Mouse (Mus musculus): ENCODE data around the gene Nicn1. TPM values are rescaled to one million over a fixed set of nuclear protein-coding genes. Genes with fewer than 3 reads are reported as not detected.

The Nicn1 gene
- total and polyA plus RNA-seq, 3 experiments, result 7.4 to 12.9 (median 9.7) TPM

GRCm38 (mm10) chr9:108261865-108262264 lies 28.4 kb upstream of the Nicn1 start:
- no peaks in the 10 kb centered on the region for H3K79me2 ChIP-seq (replicated peaks; ENCODE audit: control insufficient read depth, extremely low read depth, insufficient read depth, poor library complexity, severe bottlenecking)
- H3K4me3 ChIP-seq (replicated peaks in 1 of 3; ENCODE audit: low read depth in 2 of 3, low read length in 2 of 3, poor library complexity in 1 of 3), result no peak overlapping the region
- no peak overlapping the region for H3K4me2 ChIP-seq (ENCODE audit: insufficient read depth, low read depth, poor library complexity, severe bottlenecking)
- H3K9ac ChIP-seq (ENCODE audit: insufficient read depth, low read depth), result no peak overlapping the region
- in situ Hi-C loops (cut with MboI; ENCODE audit: low pct_ligation_motif_present, low pct_unique_long_range_greater_than_20kb, low sequenced_read_pairs), result no loop called here
- peaks cover 2 to 27% of the 10 kb centered on the region in 2 experiments for H3K4me1 ChIP-seq (ENCODE audit: control insufficient read depth in 1 of 2, insufficient read depth in 2 of 2)
- dilution Hi-C loops (cut with MboI; ENCODE audit: extremely low pct_ligation_motif_present, extremely low pct_unique_long_range_greater_than_20kb, low sequenced_read_pairs), result no loop called here
- no peaks in the 10 kb centered on the region for H3K9me3 ChIP-seq (replicated peaks; ENCODE audit: low read length)
- no peak for TF ChIP-seq ZNF384 (IDR thresholded peaks at IDR 0.05; ENCODE audit: low read depth, low read length)
- no peak for TF ChIP-seq HCFC1 (IDR thresholded peaks at IDR 0.05; ENCODE audit: low read depth, low read length)
- TF ChIP-seq ZKSCAN1 (IDR thresholded peaks at IDR 0.05; ENCODE audit: borderline replicate concordance, low read depth, low read length), result no peak
- no peak for TF ChIP-seq JUND (conservative IDR thresholded peaks at IDR 0.05; ENCODE audit: low read depth, low read length)
- no peak for TF ChIP-seq TCF12 (IDR thresholded peaks at IDR 0.05; ENCODE audit: low read depth, low read length)
- no peak for TF ChIP-seq SIN3A (IDR thresholded peaks at IDR 0.05; ENCODE audit: low read length)
- TF ChIP-seq ELF1 (IDR thresholded peaks at IDR 0.05; ENCODE audit: low read depth, low read length), result no peak
- no peak for TF ChIP-seq TBP (conservative IDR thresholded peaks at IDR 0.05; ENCODE audit: low read depth, low read length)
- no peak for TF ChIP-seq KAT2A (IDR thresholded peaks at IDR 0.05; ENCODE audit: insufficient replicate concordance, low read length)
- TF ChIP-seq POLR2AphosphoS2 (IDR thresholded peaks at IDR 0.05; ENCODE audit: low read depth, low read length), result no peak
- TF ChIP-seq RAD21 (IDR thresholded peaks at IDR 0.05; ENCODE audit: low read depth, low read length), result no peak
- no peak for TF ChIP-seq NELFE (IDR thresholded peaks at IDR 0.05; ENCODE audit: low read depth, low read length)
- no peak for TF ChIP-seq MEF2A (IDR thresholded peaks at IDR 0.05; ENCODE audit: borderline replicate concordance, low read depth, low read length)
- TF ChIP-seq MXI1 (IDR thresholded peaks at IDR 0.05; ENCODE audit: low read depth, low read length), result no peak
- no peak for TF ChIP-seq MAFK (IDR thresholded peaks at IDR 0.05; ENCODE audit: insufficient replicate concordance, low read length)
- TF ChIP-seq NRF1 (IDR thresholded peaks at IDR 0.05; ENCODE audit: low read depth, low read length), result no peak
- no peak for TF ChIP-seq MAZ (IDR thresholded peaks at IDR 0.05; ENCODE audit: low read depth, low read length)
- no peak for TF ChIP-seq CHD1 (IDR thresholded peaks at IDR 0.05; ENCODE audit: low read depth, low read length)
- no peak overlapping the region for H3K27ac ChIP-seq (ENCODE audit: insufficient read depth, low read depth)
- H3K36me3 ChIP-seq (replicated peaks in 1 of 2; ENCODE audit: control insufficient read depth in 1 of 2, insufficient read depth in 1 of 2, low read length in 1 of 2), result no peaks in the 10 kb centered on the region
- no peak for DNase-seq (ENCODE audit: extremely low read depth)
- peaks cover 2% of the 10 kb centered on the region for H3K27me3 ChIP-seq (replicated peaks)

GRCm38 (mm10) chr9:108262494-108263049 lies 27.7 kb upstream of the Nicn1 start:
- no peak for DNase-seq (ENCODE audit: extremely low read depth)
- in situ Hi-C loops (cut with MboI; ENCODE audit: low pct_ligation_motif_present, low pct_unique_long_range_greater_than_20kb, low sequenced_read_pairs) (no loop called here), dilution Hi-C loops (cut with MboI; ENCODE audit: extremely low pct_ligation_motif_present, extremely low pct_unique_long_range_greater_than_20kb, low sequenced_read_pairs) (no loop called here)
- Histone ChIP-seq H3K27me3 (replicated peaks) (peaks cover 2% of the 10 kb centered on the region), H3K4me2 (ENCODE audit: insufficient read depth, low read depth, poor library complexity, severe bottlenecking) (peak overlapping the region; percentile 60), H3K27ac (ENCODE audit: insufficient read depth, low read depth) (no peak overlapping the region), H3K36me3 (replicated peaks in 1 of 2; ENCODE audit: control insufficient read depth in 1 of 2, insufficient read depth in 1 of 2, low read length in 1 of 2) (no peaks in the 10 kb centered on the region), H3K9ac (ENCODE audit: insufficient read depth, low read depth) (peak overlapping the region; percentile 42; the same call in 1 of the 2 replicates), H3K4me3 (replicated peaks in 1 of 3; ENCODE audit: low read depth in 2 of 3, low read length in 2 of 3, poor library complexity in 1 of 3) (peak overlapping the region; percentile 57 to 83 (median 75)), H3K9me3 (replicated peaks; ENCODE audit: low read length) (no peaks in the 10 kb centered on the region), H3K4me1 (ENCODE audit: control insufficient read depth in 1 of 2, insufficient read depth in 2 of 2) (peaks cover 2 to 27% of the 10 kb centered on the region in 2 experiments), H3K79me2 (replicated peaks; ENCODE audit: control insufficient read depth, extremely low read depth, insufficient read depth, poor library complexity, severe bottlenecking) (no peaks in the 10 kb centered on the region)
- no peak for TF ChIP-seq MXI1 (IDR thresholded peaks at IDR 0.05; ENCODE audit: low read depth, low read length)
- no peak for TF ChIP-seq MAFK (IDR thresholded peaks at IDR 0.05; ENCODE audit: insufficient replicate concordance, low read length)
- TF ChIP-seq SMC3 (IDR thresholded peaks at IDR 0.05; ENCODE audit: low read depth, low read length), result no peak
- TF ChIP-seq USF2 (conservative IDR thresholded peaks at IDR 0.05; ENCODE audit: low read depth, low read length), result no peak
- no peak for TF ChIP-seq ZMIZ1 (IDR thresholded peaks at IDR 0.05; ENCODE audit: low read depth, low read length)
- no peak for TF ChIP-seq TCF12 (IDR thresholded peaks at IDR 0.05; ENCODE audit: low read depth, low read length)
- TF ChIP-seq E2F4 (IDR thresholded peaks at IDR 0.05; ENCODE audit: insufficient replicate concordance, low read depth, low read length), result no peak
- TF ChIP-seq JUND (conservative IDR thresholded peaks at IDR 0.05; ENCODE audit: low read depth, low read length), result no peak
- no peak for TF ChIP-seq IRF4 (IDR thresholded peaks at IDR 0.05; ENCODE audit: low read depth, low read length)
- TF ChIP-seq TBP (conservative IDR thresholded peaks at IDR 0.05; ENCODE audit: low read depth, low read length), result no peak
- TF ChIP-seq UBTF (IDR thresholded peaks at IDR 0.05; ENCODE audit: low read depth, low read length), result no peak
- TF ChIP-seq SIN3A (IDR thresholded peaks at IDR 0.05; ENCODE audit: low read length), result no peak
- TF ChIP-seq MAZ (IDR thresholded peaks at IDR 0.05; ENCODE audit: low read depth, low read length), result no peak

All from CH12.LX (cell line).